Mouse (Mus musculus): Measurements from ENCODE around the gene Mybph. TPM values are rescaled to one million over a fixed set of nuclear protein-coding genes. Genes with fewer than 3 reads are reported as not detected.

Gene Mybph
- polyA plus RNA-seq (2014; fragmentation: Nextera tagmentation; extraction: Ambion mirVana) = 0.27 and 0.36 TPM in 2 replicates

GRCm38 (mm10) chr1:134193126-134193525 is at the start of gene Mybph:
Gene Mybph (plus strand): TSS chr1:134193448.
- Histone ChIP-seq H3K4me1 (ENCODE audit: control insufficient read depth, insufficient read depth, low read length) (peaks cover 32% of the 10 kb centered on the region), H3K9ac (ENCODE audit: low read depth, low read length) (no peak within 1 kb of the TSS), H3K27ac (ENCODE audit: low read depth, low read length) (no peak within 1 kb of the TSS), H3K27me3 (ENCODE audit: control insufficient read depth, insufficient read depth, low read length) (no peaks in the 10 kb centered on the region; the same call in 1 of the 2 replicates), H3K4me3 (ENCODE audit: low read length) (no peak within 1 kb of the TSS), H3K9me3 (ENCODE audit: control insufficient read depth, low read length) (no peaks in the 10 kb centered on the region), H3K36me3 (ENCODE audit: control insufficient read depth, insufficient read depth, low read length) (no peaks in the 10 kb centered on the region), H3K4me2 (replicated peaks; ENCODE audit: low read depth, low read length) (no peak within 1 kb of the TSS)
- WGBS = 46% methylated on average over 1 of the region's 1 CpGs
- no peak for ATAC-seq (ENCODE audit: low FRiP score, low TSS enrichment)

GRCm38 (mm10) chr1:134146066-134146465 is 47.2 kb upstream of the Mybph start:
- Histone ChIP-seq H3K27ac (ENCODE audit: low read depth, low read length) (no peak overlapping the region), H3K9me3 (ENCODE audit: control insufficient read depth, low read length) (no peaks in the 10 kb centered on the region), H3K27me3 (ENCODE audit: control insufficient read depth, insufficient read depth, low read length) (no peaks in the 10 kb centered on the region), H3K4me3 (ENCODE audit: low read length) (no peak overlapping the region), H3K4me1 (ENCODE audit: control insufficient read depth, insufficient read depth, low read length) (no peaks in the 10 kb centered on the region), H3K4me2 (replicated peaks; ENCODE audit: low read depth, low read length) (no peak overlapping the region), H3K9ac (ENCODE audit: low read depth, low read length) (no peak overlapping the region), H3K36me3 (ENCODE audit: control insufficient read depth, insufficient read depth, low read length) (no peaks in the 10 kb centered on the region)
- 85% methylated on average over 8 of the region's 8 CpGs for WGBS
- ATAC-seq (ENCODE audit: low FRiP score, low TSS enrichment) = no peak

- Histone ChIP-seq H3K4me1 (ENCODE audit: control insufficient read depth, insufficient read depth, low read length) (no peaks in the 10 kb centered on the region), H3K4me3 (ENCODE audit: low read length) (no peak overlapping the region), H3K27me3 (ENCODE audit: control insufficient read depth, insufficient read depth, low read length) (no peaks in the 10 kb centered on the region), H3K9ac (ENCODE audit: low read depth, low read length) (no peak overlapping the region), H3K9me3 (ENCODE audit: control insufficient read depth, low read length) (peaks cover 4% of the 10 kb centered on the region; the same call in 1 of the 2 replicates), H3K27ac (ENCODE audit: low read depth, low read length) (no peak overlapping the region), H3K4me2 (replicated peaks; ENCODE audit: low read depth, low read length) (no peak overlapping the region), H3K36me3 (ENCODE audit: control insufficient read depth, insufficient read depth, low read length) (no peaks in the 10 kb centered on the region)
- WGBS = 41% methylated on average over 8 of the region's 8 CpGs
- no peak for ATAC-seq (ENCODE audit: low FRiP score, low TSS enrichment)
These were observed 43.2 kb upstream of the Mybph start for GRCm38 (mm10) chr1:134150076-134150475.

- Histone ChIP-seq H3K27me3 (ENCODE audit: control insufficient read depth, insufficient read depth, low read length) (no peaks in the 10 kb centered on the region), H3K4me2 (replicated peaks; ENCODE audit: low read depth, low read length) (no peak overlapping the region), H3K4me1 (ENCODE audit: control insufficient read depth, insufficient read depth, low read length) (no peaks in the 10 kb centered on the region), H3K9me3 (ENCODE audit: control insufficient read depth, low read length) (peaks cover 4% of the 10 kb centered on the region; the same call in 1 of the 2 replicates), H3K9ac (ENCODE audit: low read depth, low read length) (no peak overlapping the region), H3K27ac (ENCODE audit: low read depth, low read length) (no peak overlapping the region), H3K4me3 (ENCODE audit: low read length) (no peak overlapping the region), H3K36me3 (ENCODE audit: control insufficient read depth, insufficient read depth, low read length) (no peaks in the 10 kb centered on the region)
- ATAC-seq (ENCODE audit: low FRiP score, low TSS enrichment) = no peak
- 96% methylated on average over 9 of the region's 9 CpGs for WGBS
These were observed 42.5 kb upstream of the Mybph start for GRCm38 (mm10) chr1:134150745-134151144.

GRCm38 (mm10) chr1:134151655-134152412 is 41.4 kb upstream of the Mybph start:
- H3K4me2 ChIP-seq (replicated peaks; ENCODE audit: low read depth, low read length) = no peak overlapping the region
- peaks cover 4% of the 10 kb centered on the region; the same call in 1 of the 2 replicates for H3K9me3 ChIP-seq (ENCODE audit: control insufficient read depth, low read length)
- ATAC-seq (ENCODE audit: low FRiP score, low TSS enrichment) = peak; percentile 67
- WGBS = 35% methylated on average over 13 of the region's 13 CpGs
- H3K4me1 ChIP-seq (ENCODE audit: control insufficient read depth, insufficient read depth, low read length) = no peaks in the 10 kb centered on the region
- no peak overlapping the region for H3K4me3 ChIP-seq (ENCODE audit: low read length)
- H3K27me3 ChIP-seq (ENCODE audit: control insufficient read depth, insufficient read depth, low read length) = no peaks in the 10 kb centered on the region
- H3K27ac ChIP-seq (ENCODE audit: low read depth, low read length) = no peak overlapping the region
- no peak overlapping the region for H3K9ac ChIP-seq (ENCODE audit: low read depth, low read length)
- H3K36me3 ChIP-seq (ENCODE audit: control insufficient read depth, insufficient read depth, low read length) = no peaks in the 10 kb centered on the region

- Histone ChIP-seq H3K4me3 (ENCODE audit: low read length) (no peak overlapping the region), H3K9me3 (ENCODE audit: control insufficient read depth, low read length) (peaks cover 4% of the 10 kb centered on the region; the same call in 1 of the 2 replicates), H3K27ac (ENCODE audit: low read depth, low read length) (no peak overlapping the region), H3K9ac (ENCODE audit: low read depth, low read length) (no peak overlapping the region), H3K36me3 (ENCODE audit: control insufficient read depth, insufficient read depth, low read length) (no peaks in the 10 kb centered on the region), H3K4me2 (replicated peaks; ENCODE audit: low read depth, low read length) (no peak overlapping the region), H3K27me3 (ENCODE audit: control insufficient read depth, insufficient read depth, low read length) (no peaks in the 10 kb centered on the region), H3K4me1 (ENCODE audit: control insufficient read depth, insufficient read depth, low read length) (no peaks in the 10 kb centered on the region)
- WGBS = 73% methylated on average over 21 of the region's 21 CpGs
- no peak for ATAC-seq (ENCODE audit: low FRiP score, low TSS enrichment)
These were observed 40.3 kb upstream of the Mybph start for GRCm38 (mm10) chr1:134152626-134153590.

GRCm38 (mm10) chr1:134154121-134154520 is 39.1 kb upstream of the Mybph start:
- no peak overlapping the region for H3K27ac ChIP-seq (ENCODE audit: low read depth, low read length)
- ATAC-seq (ENCODE audit: low FRiP score, low TSS enrichment) = no peak
- no peaks in the 10 kb centered on the region for H3K36me3 ChIP-seq (ENCODE audit: control insufficient read depth, insufficient read depth, low read length)
- WGBS = 92% methylated on average over 3 of the region's 3 CpGs
- H3K9me3 ChIP-seq (ENCODE audit: control insufficient read depth, low read length) = peaks cover 4% of the 10 kb centered on the region; the same call in 1 of the 2 replicates
- no peaks in the 10 kb centered on the region for H3K4me1 ChIP-seq (ENCODE audit: control insufficient read depth, insufficient read depth, low read length)
- no peak overlapping the region for H3K4me3 ChIP-seq (ENCODE audit: low read length)
- H3K4me2 ChIP-seq (replicated peaks; ENCODE audit: low read depth, low read length) = no peak overlapping the region
- no peak overlapping the region for H3K9ac ChIP-seq (ENCODE audit: low read depth, low read length)
- no peaks in the 10 kb centered on the region for H3K27me3 ChIP-seq (ENCODE audit: control insufficient read depth, insufficient read depth, low read length)

GRCm38 (mm10) chr1:134154655-134155054 is 38.6 kb upstream of the Mybph start:
- ATAC-seq (ENCODE audit: low FRiP score, low TSS enrichment) = no peak
- no peak overlapping the region for H3K4me3 ChIP-seq (ENCODE audit: low read length)
- H3K4me1 ChIP-seq (ENCODE audit: control insufficient read depth, insufficient read depth, low read length) = no peaks in the 10 kb centered on the region
- H3K9me3 ChIP-seq (ENCODE audit: control insufficient read depth, low read length) = peaks cover 4% of the 10 kb centered on the region; the same call in 1 of the 2 replicates
- no peak overlapping the region for H3K4me2 ChIP-seq (replicated peaks; ENCODE audit: low read depth, low read length)
- H3K36me3 ChIP-seq (ENCODE audit: control insufficient read depth, insufficient read depth, low read length) = no peaks in the 10 kb centered on the region
- 60% methylated on average over 3 of the region's 3 CpGs for WGBS
- no peak overlapping the region for H3K27ac ChIP-seq (ENCODE audit: low read depth, low read length)
- H3K9ac ChIP-seq (ENCODE audit: low read depth, low read length) = no peak overlapping the region
- no peaks in the 10 kb centered on the region for H3K27me3 ChIP-seq (ENCODE audit: control insufficient read depth, insufficient read depth, low read length)
